Mouse (Mus musculus): Measurements from ENCODE around the gene Hspd1. TPM values are rescaled to one million over a fixed set of nuclear protein-coding genes. Genes with fewer than 3 reads are reported as not detected.

The Hspd1 gene
- polyA plus RNA-seq, 1 experiment: 28.3 TPM

DNA sequence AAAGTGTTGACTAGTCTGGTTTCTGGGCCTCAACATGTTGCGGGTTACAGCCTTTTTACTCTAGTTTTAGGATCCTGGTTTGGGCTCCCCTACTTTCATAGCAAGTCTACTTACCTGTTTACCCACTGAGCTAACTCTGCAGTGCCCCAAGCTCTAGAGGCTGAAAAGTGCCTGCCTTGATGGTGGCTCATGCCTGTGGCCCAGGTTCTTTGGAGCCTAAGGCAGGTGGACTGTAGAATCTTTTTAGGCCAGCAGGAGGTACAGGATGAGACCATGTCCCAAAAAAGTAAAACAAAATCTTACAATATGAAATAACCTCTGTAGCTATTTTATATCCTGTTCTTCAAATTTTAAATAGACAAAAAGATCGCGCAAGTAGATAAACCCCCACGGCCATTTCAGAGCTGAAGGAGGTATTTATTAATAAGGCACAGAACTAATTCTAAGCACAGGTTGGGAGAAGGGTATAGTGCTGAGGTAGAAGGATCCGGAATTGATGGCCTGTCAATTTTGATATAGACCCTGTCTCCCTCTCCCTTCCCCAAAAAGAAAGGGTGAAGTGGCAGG is 1.5 kb upstream of the Hspd1 start:
- Histone ChIP-seq H3K4me1 (replicated peaks; ENCODE audit: control insufficient read depth, insufficient read depth, low read length) (peaks cover 8% of the 10 kb centered on the region), H3K4me3 (ENCODE audit: control insufficient read depth, insufficient read depth, low read length) (no peak overlapping the region), H3K36me3 (ENCODE audit: control insufficient read depth, insufficient read depth, low read length) (no peaks in the 10 kb centered on the region), H3K27me3 (ENCODE audit: control insufficient read depth, insufficient read depth, low read length) (no peaks in the 10 kb centered on the region), H3K27ac (ENCODE audit: control insufficient read depth, insufficient read depth, low read length) (no peak overlapping the region)
- 93% methylated on average over 5 of the region's 5 CpGs for WGBS
- no peak for DNase-seq
- TF ChIP-seq POLR2A (IDR thresholded peaks at IDR 0.05; ENCODE audit: control insufficient read depth, extremely low read depth, insufficient read depth, low read length, poor library complexity): no peak
- TF ChIP-seq CTCF (IDR thresholded peaks at IDR 0.05; ENCODE audit: borderline replicate concordance, control insufficient read depth, extremely low read depth, insufficient read depth, low read length, poor library complexity): no peak

DNA sequence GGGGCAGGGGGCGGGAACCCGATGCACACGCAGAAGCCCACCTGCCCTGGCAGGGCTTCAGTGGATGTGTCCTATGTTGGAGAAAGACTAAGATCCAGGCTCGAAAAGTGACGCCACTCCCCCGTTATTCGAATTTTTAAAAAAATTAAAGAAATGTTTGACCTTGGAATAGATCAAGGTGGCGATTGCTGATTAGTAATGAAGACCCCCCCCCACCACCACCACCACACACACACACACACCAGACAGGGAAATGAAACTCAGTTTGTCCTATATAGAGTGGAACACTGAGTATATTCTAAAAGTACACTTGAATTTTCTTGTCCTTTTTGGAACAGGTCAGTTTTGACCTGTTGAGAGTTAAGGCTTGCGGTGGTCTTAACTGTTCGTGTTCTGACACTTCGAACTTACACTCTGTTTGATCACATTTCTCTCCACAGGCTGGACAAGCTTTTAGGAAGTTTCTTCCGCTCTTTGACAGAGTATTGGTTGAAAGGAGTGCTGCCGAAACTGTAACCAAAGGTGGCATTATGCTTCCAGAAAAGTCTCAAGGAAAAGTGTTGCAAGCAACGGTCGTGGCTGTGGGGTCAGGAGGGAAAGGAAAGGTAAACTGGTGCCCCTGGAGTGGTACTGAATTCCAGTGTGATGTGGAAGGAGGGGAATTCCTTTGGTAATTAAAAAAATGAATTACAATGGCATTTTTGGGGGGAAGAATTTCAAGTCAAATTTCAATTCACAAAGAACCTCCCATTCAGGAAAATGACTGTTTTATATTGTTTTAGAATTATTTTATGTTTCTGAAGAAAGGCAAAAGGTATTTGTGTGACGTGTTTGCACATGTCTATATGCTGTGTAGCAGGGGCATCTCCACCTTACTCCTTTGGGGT is 811 bp upstream of the Hspd1 start:
- peaks cover 8% of the 10 kb centered on the region for H3K4me1 ChIP-seq (replicated peaks; ENCODE audit: control insufficient read depth, insufficient read depth, low read length)
- TF ChIP-seq CTCF (IDR thresholded peaks at IDR 0.05; ENCODE audit: borderline replicate concordance, control insufficient read depth, extremely low read depth, insufficient read depth, low read length, poor library complexity): no peak
- TF ChIP-seq POLR2A (IDR thresholded peaks at IDR 0.05; ENCODE audit: control insufficient read depth, extremely low read depth, insufficient read depth, low read length, poor library complexity): no peak
- peak overlapping the region; percentile 13 for H3K27ac ChIP-seq (ENCODE audit: control insufficient read depth, insufficient read depth, low read length)
- H3K27me3 ChIP-seq (ENCODE audit: control insufficient read depth, insufficient read depth, low read length): no peaks in the 10 kb centered on the region
- peak overlapping the region; percentile 83 for H3K4me3 ChIP-seq (ENCODE audit: control insufficient read depth, insufficient read depth, low read length)
- peaks cover 4% of the 10 kb centered on the region for H3K36me3 ChIP-seq (ENCODE audit: control insufficient read depth, insufficient read depth, low read length)
- 10% methylated on average over 16 of the region's 16 CpGs for WGBS
- DNase-seq: no peak

DNA sequence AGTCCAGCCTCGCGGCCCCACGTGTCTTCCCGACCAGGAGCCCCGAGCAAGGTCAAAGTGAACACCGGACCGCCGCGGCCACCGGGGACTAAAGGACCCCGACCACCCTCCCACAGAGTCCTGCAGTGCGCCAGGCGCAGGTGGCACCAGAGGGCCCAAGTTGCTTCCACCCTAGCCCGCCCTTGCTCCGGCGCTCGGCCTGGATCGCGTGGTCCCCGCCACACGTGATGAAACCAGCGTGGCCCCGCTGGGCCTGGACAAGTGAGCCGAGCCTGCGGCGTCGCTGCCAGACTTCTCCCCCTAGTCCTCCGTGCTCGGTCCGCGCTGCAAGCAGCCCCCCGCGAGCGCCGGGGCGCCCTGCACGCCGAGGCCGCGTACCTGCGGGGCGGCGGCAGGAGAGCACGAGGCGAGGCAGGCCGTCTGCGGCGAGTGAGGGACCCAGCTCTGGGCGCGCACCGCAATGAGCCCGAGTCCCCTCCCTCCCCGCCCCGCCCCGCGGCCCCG is 590 bp downstream of the Hspd1 start:
- DNase-seq: no peak
- Histone ChIP-seq H3K27me3 (ENCODE audit: control insufficient read depth, insufficient read depth, low read length) (no peaks in the 10 kb centered on the region), H3K27ac (ENCODE audit: control insufficient read depth, insufficient read depth, low read length) (peak overlapping the region; percentile 17), H3K4me1 (replicated peaks; ENCODE audit: control insufficient read depth, insufficient read depth, low read length) (peaks cover 8% of the 10 kb centered on the region), H3K4me3 (ENCODE audit: control insufficient read depth, insufficient read depth, low read length) (peak overlapping the region; percentile 83), H3K36me3 (ENCODE audit: control insufficient read depth, insufficient read depth, low read length) (peaks cover 18% of the 10 kb centered on the region)
- TF ChIP-seq POLR2A (IDR thresholded peaks at IDR 0.05; ENCODE audit: control insufficient read depth, extremely low read depth, insufficient read depth, low read length, poor library complexity) (peak; percentile 72), CTCF (IDR thresholded peaks at IDR 0.05; ENCODE audit: borderline replicate concordance, control insufficient read depth, extremely low read depth, insufficient read depth, low read length, poor library complexity) (no peak)
- under 1% methylated on average over 51 of the region's 57 CpGs for WGBS

DNA sequence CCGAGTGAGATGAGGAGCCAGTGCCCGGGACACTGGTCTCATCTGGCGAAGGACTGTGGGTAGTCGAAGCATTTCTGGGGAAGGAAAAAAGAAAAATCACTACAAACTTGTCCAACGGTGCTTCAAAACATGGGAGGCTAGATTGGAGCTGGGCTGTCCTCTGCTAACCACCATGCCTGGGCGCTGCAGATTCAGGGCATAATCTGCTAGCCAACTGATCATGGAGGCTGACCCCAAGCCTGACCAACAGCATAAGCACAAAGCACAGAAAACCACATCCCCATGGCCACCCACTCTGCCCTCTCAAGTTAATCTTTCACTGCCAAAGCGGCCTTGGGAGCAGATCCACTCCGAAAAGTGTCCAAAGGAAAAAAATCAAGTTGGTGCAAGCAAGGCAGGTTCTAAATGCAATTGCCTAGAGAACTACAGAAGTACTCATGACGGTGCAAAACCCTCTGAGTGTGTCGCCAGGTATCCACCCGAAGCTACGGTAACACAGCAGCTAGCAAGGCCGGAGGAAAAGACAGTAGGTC is 1.1 kb downstream of the Hspd1 start:
- under 1% methylated on average over 13 of the region's 13 CpGs for WGBS
- H3K36me3 ChIP-seq (ENCODE audit: control insufficient read depth, insufficient read depth, low read length): peaks cover 23% of the 10 kb centered on the region

DNA sequence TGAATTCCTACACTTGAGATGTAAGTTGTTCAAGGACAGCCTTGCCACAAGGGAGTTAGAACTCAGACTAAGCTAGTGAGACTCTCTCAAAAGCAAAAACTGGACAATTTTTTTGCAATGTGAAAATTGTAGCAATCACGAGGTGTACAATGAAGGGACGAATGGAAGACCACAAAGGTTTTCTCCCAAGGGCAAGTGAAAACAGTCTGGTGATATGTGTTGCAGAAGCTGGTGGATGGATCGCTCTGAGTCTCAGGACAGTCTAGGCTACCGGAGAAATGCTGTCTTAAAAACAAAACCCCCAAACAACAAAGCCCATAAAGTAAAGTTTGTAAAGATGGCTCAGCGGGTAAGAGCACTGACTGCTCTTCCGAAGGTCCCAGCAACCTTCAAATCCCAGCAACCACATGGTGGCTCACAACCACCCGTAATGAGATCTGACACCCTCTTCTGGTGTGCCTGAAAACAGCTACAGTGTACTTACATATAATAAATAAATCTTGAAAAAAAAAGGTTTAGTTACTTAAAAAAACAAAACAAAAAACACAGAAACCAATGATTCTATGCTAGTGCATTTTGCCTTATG is 2.2 kb downstream of the Hspd1 start:
- TF ChIP-seq CTCF (IDR thresholded peaks at IDR 0.05; ENCODE audit: borderline replicate concordance, control insufficient read depth, extremely low read depth, insufficient read depth, low read length, poor library complexity) (no peak), POLR2A (IDR thresholded peaks at IDR 0.05; ENCODE audit: control insufficient read depth, extremely low read depth, insufficient read depth, low read length, poor library complexity) (no peak)
- no peak for DNase-seq
- no peak overlapping the region for H3K4me3 ChIP-seq (ENCODE audit: control insufficient read depth, insufficient read depth, low read length)
- no peak overlapping the region for H3K27ac ChIP-seq (ENCODE audit: control insufficient read depth, insufficient read depth, low read length)
- peaks cover 8% of the 10 kb centered on the region for H3K4me1 ChIP-seq (replicated peaks; ENCODE audit: control insufficient read depth, insufficient read depth, low read length)
- WGBS: 71% methylated on average over 7 of the region's 7 CpGs
- H3K36me3 ChIP-seq (ENCODE audit: control insufficient read depth, insufficient read depth, low read length): peaks cover 34% of the 10 kb centered on the region
- no peaks in the 10 kb centered on the region for H3K27me3 ChIP-seq (ENCODE audit: control insufficient read depth, insufficient read depth, low read length)

More for the DNA sequence above, 1.1 kb downstream of the Hspd1 start:
- TF ChIP-seq CTCF (IDR thresholded peaks at IDR 0.05; ENCODE audit: borderline replicate concordance, control insufficient read depth, extremely low read depth, insufficient read depth, low read length, poor library complexity): no peak
- no peak for TF ChIP-seq POLR2A (IDR thresholded peaks at IDR 0.05; ENCODE audit: control insufficient read depth, extremely low read depth, insufficient read depth, low read length, poor library complexity)
- Histone ChIP-seq H3K27ac (ENCODE audit: control insufficient read depth, insufficient read depth, low read length) (peak overlapping the region; percentile 17; the same call in 1 of the 2 replicates), H3K27me3 (ENCODE audit: control insufficient read depth, insufficient read depth, low read length) (no peaks in the 10 kb centered on the region), H3K4me1 (replicated peaks; ENCODE audit: control insufficient read depth, insufficient read depth, low read length) (peaks cover 8% of the 10 kb centered on the region), H3K4me3 (ENCODE audit: control insufficient read depth, insufficient read depth, low read length) (peak overlapping the region; percentile 83)
- DNase-seq: peak; percentile 1

DNA sequence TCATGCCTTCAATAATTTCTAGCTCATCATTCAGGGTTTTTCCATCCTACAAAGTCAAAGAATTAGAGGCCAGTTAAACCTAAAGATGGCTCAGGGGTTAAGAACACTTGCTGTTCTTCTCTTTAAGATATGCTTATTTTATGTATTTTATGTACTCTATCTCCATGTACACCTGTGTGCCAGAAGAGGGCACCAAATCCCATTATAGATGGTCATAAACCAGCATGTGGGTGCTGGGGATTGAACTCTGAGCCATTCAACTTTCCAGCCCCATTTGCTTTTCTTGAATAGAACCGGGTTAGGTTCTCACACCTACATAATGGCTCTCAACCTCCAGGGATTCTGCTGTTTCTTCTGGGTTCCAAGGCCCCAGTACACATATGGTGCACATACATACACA is 5.9 kb downstream of the Hspd1 start:
- Histone ChIP-seq H3K36me3 (ENCODE audit: control insufficient read depth, insufficient read depth, low read length) (peaks cover 58% of the 10 kb centered on the region), H3K27me3 (ENCODE audit: control insufficient read depth, insufficient read depth, low read length) (no peaks in the 10 kb centered on the region), H3K4me3 (ENCODE audit: control insufficient read depth, insufficient read depth, low read length) (no peak overlapping the region), H3K4me1 (replicated peaks; ENCODE audit: control insufficient read depth, insufficient read depth, low read length) (peaks cover 6% of the 10 kb centered on the region), H3K27ac (ENCODE audit: control insufficient read depth, insufficient read depth, low read length) (no peak overlapping the region)
- WGBS: 97% methylated on average over 1 of the region's 1 CpGs
- no peak for TF ChIP-seq POLR2A (IDR thresholded peaks at IDR 0.05; ENCODE audit: control insufficient read depth, extremely low read depth, insufficient read depth, low read length, poor library complexity)
- no peak for TF ChIP-seq CTCF (IDR thresholded peaks at IDR 0.05; ENCODE audit: borderline replicate concordance, control insufficient read depth, extremely low read depth, insufficient read depth, low read length, poor library complexity)
- DNase-seq: no peak
